Mouse (Mus musculus) heart, embryonic 11.5 days (tissue): Measurements from ENCODE around the gene D11Wsu47e. TPM values are rescaled to one million over a fixed set of nuclear protein-coding genes. Genes with fewer than 3 reads are reported as not detected.

Source experiments
- ATAC-seq: fragments of 200-750 bp; cut with Nextera tagmentation; replicated peaks from 2 replicates; pipeline ENCODE4 v1.8.0; 2017; ENCODE audit warnings: moderate library complexity; ENCODE audit not compliant: insufficient number of reproducible peaks, low FRiP score, low TSS enrichment
- H3K27ac ChIP-seq: fragments of 300-500 bp; sonication (generic); 2 replicates; pipeline ENCODE4 v1.5.1; 2014; ENCODE audit warnings: mild to moderate bottlenecking, low read depth, low read length
- H3K27me3 ChIP-seq: fragments of 300-500 bp; sonication (generic); 2 replicates; pipeline ENCODE4 v1.6.1; 2014; ENCODE audit warnings: mild to moderate bottlenecking, low read length, mixed read lengths; ENCODE audit not compliant: control insufficient read depth, insufficient read depth
- H3K36me3 ChIP-seq: fragments of 300-500 bp; sonication (generic); 2 replicates; pipeline ENCODE4 v1.6.1; 2014; ENCODE audit warnings: mild to moderate bottlenecking, low read length, moderate library complexity, mixed read lengths; ENCODE audit not compliant: control insufficient read depth, insufficient read depth
- H3K4me1 ChIP-seq: fragments of 300-500 bp; sonication (generic); 2 replicates; pipeline ENCODE4 v1.6.1; 2014; ENCODE audit warnings: low read length; ENCODE audit not compliant: control insufficient read depth, insufficient read depth
- H3K4me2 ChIP-seq: fragments of 300-500 bp; sonication (generic); 2 replicates; pipeline ENCODE4 v1.6.1; 2014; ENCODE audit warnings: mild to moderate bottlenecking, moderate library complexity
- H3K4me3 ChIP-seq: fragments of 300-500 bp; sonication (generic); 2 replicates; pipeline ENCODE4 v1.5.1; 2014; ENCODE audit warnings: low read depth, low read length
- H3K9ac ChIP-seq: fragments of 300-500 bp; sonication (generic); 2 replicates; pipeline ENCODE4 v1.6.1; 2014; ENCODE audit warnings: mild to moderate bottlenecking, low read depth, low read length, moderate library complexity
- H3K9me3 ChIP-seq: fragments of 300-500 bp; sonication (generic); replicated peaks from 2 replicates; pipeline ENCODE4 v1.6.1; 2016; ENCODE audit warnings: low read length; ENCODE audit not compliant: control insufficient read depth
- WGBS: fragments of 180-500 bp; shearing (Covaris S2); extraction: QIAGEN DNeasy Blood & Tissue Kit; methylation state at CpG from one replicate; pipeline ENCODE4 v1.1.7; 2014; ENCODE audit not compliant: insufficient replicate concordance; 5-methylcytosine and 5-hydroxymethylcytosine counted together
- polyA plus RNA-seq: library from polyadenylated mRNA; unstranded; fragments of >200 nt; fragmentation: Nextera tagmentation; extraction: Ambion mirVana; gene quantifications from 2 replicates; pipeline ENCODE4 v1.2.1, GENCODE M21; 2014

Gene D11Wsu47e
- polyA plus RNA-seq, 1 experiment from 2014 or later = 18.1 TPM

DNA sequence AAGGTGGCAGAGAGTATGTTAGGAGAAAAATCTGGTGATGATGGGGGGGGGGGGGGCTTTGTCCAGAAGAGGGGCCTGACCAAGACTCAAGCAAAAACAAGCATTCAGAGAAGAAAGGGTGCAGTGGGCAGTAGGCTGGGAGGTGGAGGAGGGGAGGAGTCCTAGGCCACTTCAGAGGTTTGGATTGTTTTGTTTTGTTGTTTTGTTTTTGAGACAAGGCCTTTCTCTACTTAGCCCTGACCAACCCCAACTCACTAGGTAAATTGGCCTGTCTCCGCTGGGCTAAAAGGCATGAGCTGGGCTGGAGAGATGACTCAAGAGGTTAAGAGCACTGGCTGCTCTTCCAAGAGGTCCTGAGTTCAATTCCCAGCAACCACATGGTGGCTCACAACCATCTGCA is 26.8 kb downstream of the D11Wsu47e start:
- H3K4me1 ChIP-seq = peaks cover 18% of the 10 kb centered on the region
- no peaks in the 10 kb centered on the region for H3K9me3 ChIP-seq
- peak overlapping the region; percentile 41; the same call in 1 of the 2 replicates for H3K27ac ChIP-seq
- H3K9ac ChIP-seq = no peak overlapping the region
- whole genome bisulfite sequencing = 73% methylated on average over 1 of the region's 1 CpGs
- no peak for ATAC-seq
- no peak overlapping the region for H3K4me2 ChIP-seq
- peaks cover 11% of the 10 kb centered on the region for H3K27me3 ChIP-seq
- no peak overlapping the region for H3K4me3 ChIP-seq
- H3K36me3 ChIP-seq = peaks cover 4% of the 10 kb centered on the region; the same call in 1 of the 2 replicates

DNA sequence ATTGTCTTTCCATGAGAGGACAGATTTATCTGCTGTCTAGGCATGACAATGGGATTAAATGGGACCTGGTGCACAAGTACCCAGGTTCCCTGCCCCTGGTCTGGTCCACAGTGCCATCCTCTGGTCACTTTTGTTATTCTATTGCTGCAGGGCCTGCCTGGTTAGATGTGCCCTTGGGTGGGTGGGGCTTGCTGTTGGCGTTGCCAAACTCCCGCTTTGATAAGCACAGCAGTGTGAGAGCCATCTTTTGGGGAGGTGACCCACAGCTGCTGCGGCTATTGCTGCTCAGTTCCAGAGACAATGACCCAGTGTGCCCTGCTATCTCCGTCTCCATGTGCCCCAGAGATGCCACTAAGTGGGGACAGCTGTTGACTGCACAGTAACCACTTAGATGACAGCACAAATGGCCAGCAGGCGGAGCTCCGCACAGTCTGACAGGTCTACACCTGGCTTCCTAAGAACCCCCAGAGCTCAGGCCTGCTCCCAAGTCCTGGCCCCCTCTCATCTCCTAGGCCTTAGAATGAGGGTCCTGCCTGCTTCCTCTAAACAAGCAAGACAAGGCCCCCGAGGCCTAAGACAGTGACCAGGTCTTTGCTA is 31.0 kb downstream of the D11Wsu47e start:
- peaks cover 6% of the 10 kb centered on the region for H3K4me1 ChIP-seq
- ATAC-seq = no peak
- WGBS = 56% methylated on average over 7 of the region's 7 CpGs

DNA sequence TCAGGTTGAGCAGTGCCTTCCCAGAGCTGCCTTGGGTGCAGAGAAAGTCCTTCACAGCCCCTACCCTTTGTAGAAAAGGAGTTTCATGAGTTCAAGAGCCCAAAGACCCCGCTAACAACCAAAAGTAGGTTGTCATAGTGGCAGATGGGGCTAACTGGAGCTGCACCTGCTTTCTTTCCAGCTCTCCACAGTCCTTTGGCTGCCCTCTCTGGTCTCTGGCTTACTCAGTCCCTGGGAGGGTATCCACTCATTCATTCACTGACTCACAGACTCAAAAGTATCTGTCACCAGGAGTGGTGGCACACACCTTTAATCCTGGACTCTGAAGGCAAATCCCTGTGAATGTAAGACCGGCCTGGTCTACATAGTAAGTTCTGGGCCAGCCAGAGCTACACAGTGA is 31.9 kb downstream of the D11Wsu47e start:
- Histone ChIP-seq H3K4me2 (no peak overlapping the region), H3K27me3 (no peaks in the 10 kb centered on the region), H3K27ac (no peak overlapping the region), H3K9me3 (no peaks in the 10 kb centered on the region), H3K9ac (no peak overlapping the region), H3K36me3 (no peaks in the 10 kb centered on the region), H3K4me1 (no peaks in the 10 kb centered on the region), H3K4me3 (no peak overlapping the region)
- 87% methylated on average over 2 of the region's 2 CpGs for WGBS
- no peak for ATAC-seq

More for the DNA sequence above, 31.0 kb downstream of the D11Wsu47e start:
- no peak overlapping the region for H3K4me2 ChIP-seq
- no peaks in the 10 kb centered on the region for H3K27me3 ChIP-seq
- no peak overlapping the region for H3K9ac ChIP-seq
- no peak overlapping the region for H3K27ac ChIP-seq
- H3K4me3 ChIP-seq = no peak overlapping the region
- H3K9me3 ChIP-seq = no peaks in the 10 kb centered on the region
- H3K36me3 ChIP-seq = no peaks in the 10 kb centered on the region

DNA sequence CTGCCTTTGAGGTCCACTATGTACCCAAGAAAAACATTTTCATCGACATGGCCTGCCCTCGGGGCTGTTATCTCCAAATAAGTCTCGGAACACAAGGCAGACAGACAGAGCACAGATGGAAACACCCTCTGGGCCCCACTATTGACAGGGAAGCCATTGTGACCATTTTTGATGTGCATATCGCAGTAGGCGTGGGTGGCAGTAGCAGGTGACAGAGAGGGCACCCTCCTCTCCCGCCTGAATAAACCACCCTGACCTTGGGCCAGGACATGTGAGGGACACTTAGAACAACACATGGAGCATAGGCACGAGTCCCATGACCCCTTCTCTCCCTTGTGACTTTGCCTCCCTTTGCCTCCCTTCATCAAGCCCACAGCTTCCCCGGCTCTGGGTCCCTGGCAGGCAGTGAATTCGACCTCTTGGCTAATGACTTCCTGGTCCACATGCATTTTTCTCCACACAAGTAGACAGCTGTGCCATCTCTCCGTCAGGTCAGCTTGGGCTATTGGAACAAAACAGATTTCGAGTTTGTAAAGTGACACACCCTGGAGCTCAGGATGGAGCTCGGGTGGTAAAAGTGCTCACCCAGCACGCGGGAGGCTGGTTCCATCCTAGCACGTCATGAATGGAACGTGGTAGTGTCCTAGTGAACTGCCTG is 33.7 kb downstream of the D11Wsu47e start:
- no peaks in the 10 kb centered on the region for H3K9me3 ChIP-seq
- H3K9ac ChIP-seq = no peak overlapping the region
- no peak overlapping the region for H3K27ac ChIP-seq
- ATAC-seq = no peak
- 62% methylated on average over 16 of the region's 16 CpGs for WGBS
- H3K27me3 ChIP-seq = no peaks in the 10 kb centered on the region
- H3K4me3 ChIP-seq = no peak overlapping the region
- no peaks in the 10 kb centered on the region for H3K36me3 ChIP-seq
- no peak overlapping the region for H3K4me2 ChIP-seq
- no peaks in the 10 kb centered on the region for H3K4me1 ChIP-seq

DNA sequence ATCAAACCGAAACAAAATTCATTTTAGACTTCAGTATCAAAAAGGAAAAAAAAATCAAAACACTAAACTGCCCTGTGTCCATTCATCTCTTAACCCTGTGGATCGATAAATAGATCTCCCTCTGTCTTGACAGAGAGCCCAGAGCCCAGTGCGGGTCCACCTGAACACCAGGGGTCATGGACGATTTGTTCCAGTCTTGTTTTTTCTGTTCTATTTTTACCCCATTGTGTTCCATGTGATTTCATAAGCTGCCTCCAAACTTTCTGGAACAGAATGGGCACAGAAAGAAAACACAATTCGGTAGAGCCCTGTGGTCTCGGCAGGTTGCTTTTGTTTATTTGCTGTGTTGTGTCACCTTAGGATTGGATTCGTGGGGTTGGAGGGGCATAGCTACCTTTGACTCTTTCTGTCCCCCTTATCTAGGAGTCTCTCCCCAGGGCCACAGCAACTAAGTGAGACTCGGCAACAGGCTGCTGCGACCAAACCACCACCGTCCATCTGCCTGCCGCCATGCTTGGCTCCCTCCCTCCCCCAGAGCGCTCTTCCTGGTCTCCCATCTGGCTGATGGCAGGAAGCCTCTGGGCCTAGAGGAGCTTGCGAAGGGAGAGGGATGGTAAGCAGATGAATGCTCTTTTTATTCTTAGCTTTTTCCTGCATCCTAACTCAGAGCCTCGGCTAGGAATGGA is 38.3 kb downstream of the D11Wsu47e start:
- no peak overlapping the region for H3K4me3 ChIP-seq
- no peak overlapping the region for H3K27ac ChIP-seq
- H3K4me2 ChIP-seq = no peak overlapping the region
- no peaks in the 10 kb centered on the region for H3K27me3 ChIP-seq
- no peaks in the 10 kb centered on the region for H3K9me3 ChIP-seq
- ATAC-seq = no peak
- peaks cover 10% of the 10 kb centered on the region for H3K36me3 ChIP-seq
- H3K4me1 ChIP-seq = no peaks in the 10 kb centered on the region
- 56% methylated on average over 14 of the region's 14 CpGs for WGBS
- no peak overlapping the region for H3K9ac ChIP-seq

DNA sequence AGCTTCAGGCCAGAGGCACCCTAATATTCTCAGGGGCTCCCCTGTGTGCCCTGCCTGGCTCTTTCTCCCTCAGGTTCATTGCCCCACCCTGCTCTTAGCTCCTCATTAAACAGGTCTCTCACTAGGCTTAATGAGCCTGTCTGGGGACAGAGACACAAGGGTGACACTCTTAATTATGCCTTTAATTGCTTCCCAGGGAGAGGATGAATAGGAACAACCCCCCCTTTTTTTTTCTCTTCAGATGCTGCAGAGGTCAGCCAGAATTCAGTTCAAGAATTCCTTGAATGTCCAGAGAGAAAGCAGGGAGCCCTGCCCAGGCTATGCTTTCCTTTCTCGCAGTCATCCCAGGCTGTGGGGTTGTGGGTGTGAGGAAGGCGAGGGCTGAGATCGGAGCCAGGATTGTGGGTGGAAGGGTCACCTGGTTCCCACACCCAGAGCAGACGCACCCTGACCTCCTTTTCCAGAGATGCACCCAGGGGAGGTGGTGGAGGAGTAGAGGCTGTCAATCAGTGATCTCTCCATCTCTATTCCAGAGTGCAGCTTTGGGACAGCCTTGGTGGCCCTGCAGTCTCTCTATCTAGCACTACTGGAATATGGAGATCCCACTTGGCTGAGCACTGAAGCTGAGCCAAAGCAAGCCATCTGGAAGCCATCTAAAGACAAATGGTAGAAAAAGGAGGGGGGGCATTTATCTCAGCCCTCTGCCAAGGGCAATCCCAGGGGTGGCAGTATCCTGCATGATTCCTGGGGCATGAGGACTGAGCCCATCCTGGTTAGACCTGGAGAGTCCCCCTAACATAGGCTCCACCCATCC is 41.2 kb downstream of the D11Wsu47e start:
- no peak for ATAC-seq
- WGBS = 77% methylated on average over 4 of the region's 4 CpGs
- H3K36me3 ChIP-seq = peaks cover 19% of the 10 kb centered on the region
- no peaks in the 10 kb centered on the region for H3K9me3 ChIP-seq
- H3K4me3 ChIP-seq = no peak overlapping the region
- no peaks in the 10 kb centered on the region for H3K27me3 ChIP-seq
- H3K27ac ChIP-seq = no peak overlapping the region
- peaks cover 3% of the 10 kb centered on the region; the same call in 1 of the 2 replicates for H3K4me1 ChIP-seq
- H3K4me2 ChIP-seq = no peak overlapping the region
- no peak overlapping the region for H3K9ac ChIP-seq

DNA sequence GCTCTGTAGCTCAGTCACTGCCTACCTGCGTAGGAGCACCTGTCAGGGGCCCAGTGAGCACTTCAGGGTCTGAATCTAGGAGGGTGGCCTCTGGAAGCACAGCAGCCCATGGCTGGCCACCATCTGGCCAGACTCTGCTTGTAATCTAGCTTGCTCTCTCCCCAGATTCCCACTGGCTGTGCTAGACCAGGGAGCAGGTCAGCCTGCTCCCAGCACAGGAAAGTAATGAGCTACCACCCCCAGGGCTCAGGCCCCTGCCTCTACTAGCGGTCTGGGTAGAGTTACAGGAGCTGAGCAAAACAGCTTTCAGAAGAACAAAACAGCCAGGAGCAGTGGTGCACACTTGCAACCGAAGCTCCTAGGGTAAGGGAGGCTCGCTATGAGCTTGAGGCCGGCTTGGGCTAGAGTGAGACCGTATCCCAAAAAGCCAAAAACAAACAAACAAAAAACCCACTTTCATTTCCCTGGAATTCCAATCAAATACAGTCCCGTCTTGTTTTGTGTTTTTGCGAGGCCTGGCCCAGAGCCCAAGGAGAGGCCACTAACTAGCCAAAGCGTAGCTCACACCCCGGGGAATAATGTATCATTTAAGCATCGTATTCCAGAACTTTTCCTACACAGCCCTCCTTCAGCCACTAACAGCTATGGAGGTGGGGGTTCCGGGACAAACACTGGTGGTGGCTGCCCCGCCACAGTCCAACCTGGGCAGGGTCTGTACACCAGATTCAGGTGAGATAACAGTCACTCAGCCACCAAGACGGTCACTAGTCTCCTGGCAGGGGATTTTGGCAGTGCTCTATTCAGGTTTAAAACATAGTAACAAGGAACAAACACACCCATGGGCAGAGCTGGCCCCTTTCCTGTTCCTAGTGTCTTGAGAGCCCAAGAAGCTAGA is 43.0 kb downstream of the D11Wsu47e start:
- no peaks in the 10 kb centered on the region for H3K9me3 ChIP-seq
- 88% methylated on average over 14 of the region's 14 CpGs for WGBS
- H3K4me1 ChIP-seq = peaks cover 6% of the 10 kb centered on the region
- ATAC-seq = no peak
- H3K4me2 ChIP-seq = no peak overlapping the region
- H3K4me3 ChIP-seq = no peak overlapping the region
- no peak overlapping the region for H3K27ac ChIP-seq
- peaks cover 19% of the 10 kb centered on the region for H3K36me3 ChIP-seq
- H3K27me3 ChIP-seq = no peaks in the 10 kb centered on the region
- H3K9ac ChIP-seq = no peak overlapping the region

DNA sequence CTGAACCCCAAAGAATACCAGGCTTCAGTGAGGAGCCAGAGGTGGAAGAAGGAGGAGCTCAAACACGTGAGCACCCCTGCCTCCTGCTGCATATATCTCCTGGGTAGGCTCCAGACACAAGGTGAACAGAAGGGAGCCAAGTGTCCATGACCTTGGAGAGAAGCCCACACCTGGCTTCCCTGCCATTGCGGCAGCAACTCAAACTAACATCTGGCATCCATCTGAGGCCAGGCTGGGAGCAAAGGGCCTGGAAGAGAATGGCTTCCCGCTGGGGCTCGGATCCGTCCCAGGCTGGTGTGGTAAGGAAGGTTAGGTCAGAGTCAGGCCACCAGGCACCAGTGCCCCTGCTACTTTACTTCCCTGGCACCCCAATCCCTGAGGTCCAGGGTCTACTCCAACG is 43.8 kb downstream of the D11Wsu47e start:
- Histone ChIP-seq H3K4me1 (peaks cover 8% of the 10 kb centered on the region), H3K27ac (no peak overlapping the region)
- WGBS = 80% methylated on average over 6 of the region's 6 CpGs

More for the DNA sequence above, 43.8 kb downstream of the D11Wsu47e start:
- Histone ChIP-seq H3K27me3 (no peaks in the 10 kb centered on the region), H3K9ac (no peak overlapping the region), H3K4me3 (no peak overlapping the region), H3K4me2 (no peak overlapping the region), H3K36me3 (peaks cover 19% of the 10 kb centered on the region), H3K9me3 (no peaks in the 10 kb centered on the region)
- no peak for ATAC-seq
